Mouse (Mus musculus) retina, embryonic 14.5 days (tissue): Measurements from ENCODE around the gene Mki67.

Source experiments
- DNase-seq: peaks from one replicate; pipeline ENCODE4 v3.0.0-alpha.2; 2015; ENCODE audit warnings: low spot score

The Mki67 gene

DNA sequence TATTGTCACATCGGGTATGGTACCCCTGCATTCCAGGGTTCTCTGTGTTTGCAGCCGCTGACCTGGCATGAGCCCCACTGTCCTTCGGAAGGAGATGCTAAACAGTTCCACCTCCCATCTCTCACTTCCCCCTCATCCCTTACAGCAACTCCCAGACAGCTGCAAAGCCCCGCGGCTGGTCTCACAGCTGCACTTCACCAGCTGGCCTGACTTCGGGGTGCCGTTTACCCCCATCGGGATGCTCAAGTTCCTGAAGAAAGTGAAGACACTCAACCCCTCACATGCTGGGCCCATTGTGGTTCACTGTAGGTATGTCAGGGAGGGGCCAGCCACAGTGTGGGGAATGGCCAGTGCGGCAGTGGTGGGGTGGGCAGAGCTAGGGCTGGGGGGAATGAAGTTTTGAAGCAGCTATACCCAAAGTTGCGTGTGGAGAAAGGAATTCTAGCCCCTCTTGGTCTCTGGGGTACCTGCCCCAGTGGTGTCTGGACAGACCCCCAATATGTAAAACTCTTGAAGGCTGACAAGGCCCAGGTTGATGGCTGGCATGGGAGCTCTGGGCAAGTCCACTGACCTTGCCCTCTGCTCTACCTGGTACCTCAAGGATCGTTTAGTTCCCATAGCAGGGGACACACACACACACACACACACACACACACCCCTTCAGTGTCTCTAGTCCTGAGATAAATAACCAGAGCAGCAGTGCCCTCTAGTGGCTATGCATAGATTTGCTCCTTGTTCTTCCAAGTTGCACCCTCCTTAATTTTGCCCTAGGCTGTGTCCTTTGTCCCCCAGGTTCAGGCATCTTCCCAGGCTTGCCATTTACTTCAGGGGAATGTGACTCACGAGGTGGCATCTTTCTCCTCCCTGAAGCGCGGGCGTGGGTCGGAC is 47.1 kb downstream of the Mki67 start:
- DNase-seq = peak; percentile 91

- DNase-seq = no peak
These were observed 49.8 kb downstream of the Mki67 start for GRCm38 (mm10) chr7:135666314-135666713.

GRCm38 (mm10) chr7:135664211-135664610 is 52.0 kb downstream of the Mki67 start:
- no peak for DNase-seq

DNA sequence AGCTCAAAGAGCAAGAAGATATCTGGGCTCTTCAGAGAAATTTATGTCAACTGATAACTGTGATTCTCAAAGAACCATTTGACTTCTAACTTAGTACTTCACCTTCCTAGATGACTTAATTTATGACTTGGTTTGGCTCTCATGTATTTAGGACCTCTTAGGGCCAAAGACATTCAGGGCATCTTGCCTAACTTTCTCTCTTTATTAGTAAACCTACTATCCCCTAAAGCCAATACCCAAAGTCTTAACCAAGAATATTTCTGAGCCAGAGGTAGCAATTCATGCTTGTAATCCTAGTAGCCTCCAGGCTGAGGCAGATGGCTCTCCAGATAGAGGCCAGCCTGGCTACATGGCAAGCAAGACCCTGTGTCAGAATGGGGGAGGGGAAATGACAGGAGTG is 55.8 kb downstream of the Mki67 start:
- DNase-seq = no peak

GRCm38 (mm10) chr7:135659314-135659935 is 56.7 kb downstream of the Mki67 start:
- DNase-seq = no peak

GRCm38 (mm10) chr7:135658150-135658549 is 58.0 kb downstream of the Mki67 start:
- no peak for DNase-seq

- DNase-seq = no peak
These were observed 61.0 kb downstream of the Mki67 start for GRCm38 (mm10) chr7:135655113-135655512.

DNA sequence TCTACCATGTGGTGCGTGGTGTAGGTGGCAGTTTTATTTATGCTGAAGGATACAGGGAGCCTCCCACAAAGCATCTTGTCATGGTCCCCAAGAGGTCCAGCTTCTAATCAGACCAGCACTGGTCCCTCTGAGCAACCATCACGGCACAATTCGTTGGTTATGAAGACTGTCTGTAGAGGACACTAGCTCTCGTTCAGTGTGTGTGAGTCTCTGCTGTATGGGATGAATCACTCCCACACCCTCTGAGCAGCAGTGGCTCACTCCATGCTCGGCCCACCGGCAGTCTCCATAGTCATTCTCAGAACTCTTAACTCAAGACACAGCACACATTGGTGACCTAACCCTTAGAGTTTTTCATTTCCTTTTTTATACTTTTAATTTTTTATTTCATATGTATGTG is 61.9 kb downstream of the Mki67 start:
- DNase-seq = no peak

DNA sequence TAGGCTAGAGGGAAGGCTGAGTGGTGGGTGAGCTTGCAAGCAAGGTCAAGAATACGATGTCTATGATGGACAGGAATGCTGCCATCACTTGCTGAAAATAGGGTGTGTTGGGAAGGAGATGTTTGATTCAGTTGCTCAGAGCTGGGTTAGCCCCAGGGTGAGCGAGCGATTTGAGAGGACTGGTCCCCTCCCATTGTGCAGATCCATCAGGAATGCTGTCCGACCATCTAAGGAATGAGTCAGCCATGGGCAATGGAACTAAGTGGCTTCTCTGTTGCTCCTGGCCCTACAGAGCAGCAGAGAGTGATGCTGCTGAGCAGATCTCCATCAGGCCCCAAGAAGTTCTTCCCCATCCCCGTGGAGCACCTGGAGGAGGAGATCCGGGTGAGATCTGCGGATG is 62.6 kb downstream of the Mki67 start:
- no peak for DNase-seq

DNA sequence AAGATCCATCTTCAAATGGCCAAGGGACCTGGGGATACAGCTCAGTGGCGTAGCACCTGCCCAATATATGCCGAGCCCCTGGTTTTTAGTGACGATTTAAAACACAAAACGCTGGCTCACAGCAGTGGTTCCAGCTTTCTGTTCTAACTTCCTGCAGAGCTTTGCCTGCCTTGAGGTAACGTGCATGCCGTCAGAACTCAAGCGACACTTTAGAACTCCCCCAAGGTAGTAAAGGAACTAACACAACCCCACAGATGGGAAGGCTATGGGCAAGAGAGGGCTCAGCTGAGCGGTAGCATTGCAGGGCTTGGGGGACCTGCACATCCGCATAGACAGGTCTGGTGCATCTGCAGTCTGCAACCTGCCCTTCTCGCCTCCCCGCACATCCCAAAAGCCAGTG is 63.4 kb downstream of the Mki67 start:
- DNase-seq = no peak

DNA sequence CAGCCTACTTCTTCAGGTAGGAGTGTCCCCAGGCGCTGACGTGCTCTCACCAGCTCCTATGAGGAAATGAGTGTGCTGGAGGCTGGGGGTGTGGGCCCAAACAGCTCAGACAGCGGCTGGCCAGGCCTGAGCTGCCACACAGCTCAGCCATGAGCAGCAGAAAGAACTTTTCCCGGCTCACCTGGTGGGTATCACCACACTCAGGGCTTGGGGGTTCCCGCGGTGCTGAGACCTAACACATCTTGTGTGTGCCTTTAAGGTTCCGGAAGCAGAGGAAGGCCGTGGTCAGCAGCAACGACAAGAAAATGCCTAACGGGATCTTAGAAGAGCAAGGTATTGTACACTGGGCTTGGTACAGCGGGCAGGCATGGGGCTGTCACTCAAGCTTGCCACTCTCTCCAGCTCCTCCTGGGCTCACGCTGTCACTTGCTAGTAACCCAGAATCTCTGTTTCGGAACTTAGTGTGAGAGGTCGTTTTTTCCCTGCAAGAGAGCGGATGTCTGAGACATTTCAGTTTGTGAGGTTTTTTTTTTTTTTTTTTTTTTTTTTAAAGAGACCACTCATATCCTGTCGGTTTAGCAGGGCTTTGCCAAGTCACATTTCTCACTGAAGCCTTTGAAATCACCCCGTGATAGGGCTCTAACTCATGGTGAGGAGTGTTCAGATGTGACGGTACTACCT is 64.2 kb downstream of the Mki67 start:
- no peak for DNase-seq

DNA sequence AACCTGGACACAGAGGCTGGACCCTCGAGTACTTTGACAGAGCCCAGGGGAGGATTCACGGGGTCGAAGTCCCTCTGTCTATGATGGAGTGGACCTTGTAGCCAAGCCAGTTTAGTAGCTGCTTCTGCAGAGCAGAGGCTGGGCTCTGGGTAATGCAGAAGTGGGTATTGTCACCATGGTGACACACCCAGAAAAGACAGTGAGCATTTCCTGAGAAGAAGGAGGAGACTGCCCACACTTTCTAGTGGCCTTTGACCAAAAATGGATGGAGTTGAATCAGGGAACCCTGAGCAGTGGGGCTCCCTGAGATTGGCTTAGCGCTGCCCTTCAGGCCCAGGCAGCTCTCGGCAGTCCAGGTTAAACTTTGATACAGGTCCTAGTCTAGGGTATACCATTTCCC is 66.1 kb downstream of the Mki67 start:
- no peak for DNase-seq

- no peak for DNase-seq
These were observed 66.9 kb downstream of the Mki67 start for GRCm38 (mm10) chr7:135649306-135649705.

- no peak for DNase-seq
These were observed 67.3 kb downstream of the Mki67 start for GRCm38 (mm10) chr7:135648821-135649220.

- DNase-seq = no peak
These were observed 69.2 kb downstream of the Mki67 start for GRCm38 (mm10) chr7:135646976-135647375.

DNA sequence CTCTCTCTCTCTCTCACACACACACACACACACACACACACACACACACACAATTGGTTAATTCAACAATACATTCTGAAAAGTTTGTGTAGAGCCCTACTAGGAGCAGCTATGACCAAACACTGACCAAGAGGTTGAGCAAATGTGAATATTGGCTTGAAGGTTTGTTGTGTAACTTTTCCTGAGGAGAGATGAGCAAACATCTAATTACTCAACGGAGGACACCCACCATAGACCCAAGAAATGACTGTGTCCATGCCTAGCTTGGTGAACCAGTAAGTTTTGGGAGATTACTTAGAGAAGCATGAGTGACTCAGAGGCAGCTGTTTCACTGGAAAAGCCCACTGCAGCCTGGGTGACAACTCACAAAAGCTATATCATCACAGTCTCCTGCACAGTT is 71.7 kb downstream of the Mki67 start:
- DNase-seq = no peak

DNA sequence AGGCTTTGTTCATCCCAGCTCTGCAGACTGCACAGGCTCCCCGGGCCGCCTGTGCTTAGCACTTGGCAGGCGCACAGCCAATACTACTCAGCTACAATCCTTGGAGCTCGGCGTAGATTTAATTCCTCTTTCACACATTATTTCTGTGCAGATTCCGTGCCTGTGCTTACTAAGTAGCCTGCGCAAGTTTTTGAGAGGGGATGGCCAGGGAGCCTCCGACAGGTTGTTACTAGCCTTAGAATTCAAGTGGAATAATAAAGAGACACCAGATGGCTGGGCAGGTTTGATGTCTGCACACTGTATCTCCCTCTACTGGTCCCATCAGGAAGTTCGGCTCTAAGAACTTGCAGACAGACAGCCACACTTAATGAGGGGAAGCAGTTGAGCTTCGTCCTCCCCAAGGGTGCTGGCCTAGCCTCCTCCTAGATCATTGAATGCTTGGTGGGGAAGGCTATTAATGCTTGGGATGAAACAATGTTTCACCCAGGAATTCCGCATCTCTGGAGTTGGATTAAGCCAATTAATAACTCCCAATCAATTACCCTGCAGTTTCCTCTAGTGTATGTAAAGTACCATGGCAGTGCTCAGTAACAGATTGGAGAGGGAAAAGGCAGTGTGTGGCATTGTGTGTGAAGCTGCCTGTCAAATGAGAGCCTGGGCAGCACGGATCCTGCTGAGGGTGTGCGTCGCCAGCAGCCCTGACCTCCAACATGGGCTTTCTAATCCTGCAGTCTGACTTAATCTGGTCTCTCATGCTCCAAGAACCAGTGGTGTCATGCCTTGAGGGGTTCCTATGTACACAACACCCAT is 74.3 kb downstream of the Mki67 start:
- peak; percentile 76 for DNase-seq
